Mouse (Mus musculus): Measurements from ENCODE around the gene Osbp2. TPM values are rescaled to one million over a fixed set of nuclear protein-coding genes. Genes with fewer than 3 reads are reported as not detected.

Gene Osbp2
- polyA plus RNA-seq, 1 experiment, result 1.3 TPM

DNA sequence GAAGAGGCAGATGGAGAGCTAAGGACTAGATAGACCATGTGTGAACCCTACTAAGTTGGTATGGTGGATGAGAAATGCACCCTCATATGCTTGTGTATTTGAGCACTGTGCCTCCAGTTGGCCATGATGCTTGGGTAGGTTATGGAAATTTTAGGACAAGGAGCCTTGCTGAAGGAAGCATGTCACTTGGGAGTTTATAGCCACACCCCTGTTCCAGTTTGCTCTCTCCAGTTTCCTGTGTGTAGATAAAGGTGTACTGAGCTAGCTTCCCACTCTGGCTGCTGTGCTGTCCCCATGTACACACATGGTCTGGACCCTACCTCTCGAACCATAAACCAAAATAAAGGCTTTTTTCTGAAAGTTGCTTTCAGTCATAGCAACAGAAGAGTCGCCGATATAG, 9.5 kb downstream of the Osbp2 start:
- H3ac ChIP-seq (ENCODE audit: control insufficient read depth, insufficient read length), result no peak overlapping the region
- TF ChIP-seq MYOD1 (IDR thresholded peaks at IDR 0.05; ENCODE audit: control insufficient read depth in 1 of 3, insufficient read length in 2 of 3, low read depth in 2 of 3), result no peak
- no peak for TF ChIP-seq USF1 (IDR thresholded peaks at IDR 0.05; ENCODE audit: low read depth)
- no peak for TF ChIP-seq POLR2AphosphoS2 (IDR thresholded peaks at IDR 0.05; ENCODE audit: insufficient read length, low read depth)
- no peak for TF ChIP-seq MAX (IDR thresholded peaks at IDR 0.05; ENCODE audit: low read depth)
- no peak for TF ChIP-seq E2F4 (IDR thresholded peaks at IDR 0.05; ENCODE audit: insufficient read depth)
- TF ChIP-seq REST (IDR thresholded peaks at IDR 0.05; ENCODE audit: insufficient read depth, insufficient read length), result no peak
- no peak for TF ChIP-seq SRF (IDR thresholded peaks at IDR 0.05; ENCODE audit: control insufficient read depth, insufficient read length, low read depth)
- no peak for TF ChIP-seq MYOG (IDR thresholded peaks at IDR 0.05; ENCODE audit: control insufficient read depth in 1 of 3, insufficient read depth in 1 of 3, insufficient read length in 2 of 3, low read depth in 2 of 3)
- no peak for TF ChIP-seq POLR2A (IDR thresholded peaks at IDR 0.05; ENCODE audit: insufficient read length, low read depth)
- no peak for TF ChIP-seq TCF3 (IDR thresholded peaks at IDR 0.05; ENCODE audit: insufficient read length, low read depth)
- TF ChIP-seq TCF12 (IDR thresholded peaks at IDR 0.05; ENCODE audit: insufficient read depth, poor library complexity, severe bottlenecking), result no peak
- TF ChIP-seq CEBPB (IDR thresholded peaks at IDR 0.05; ENCODE audit: insufficient read depth, poor library complexity, severe bottlenecking), result no peak
- H3K4me2 ChIP-seq (ENCODE audit: low read depth), result no peak overlapping the region
- H3K4me3 ChIP-seq, result no peak overlapping the region
- no peaks in the 10 kb centered on the region for H3K36me3 ChIP-seq (ENCODE audit: control insufficient read depth, insufficient read depth)
- no peaks in the 10 kb centered on the region for H3K27me3 ChIP-seq (ENCODE audit: control insufficient read depth, insufficient read depth, insufficient read length)
- no peaks in the 10 kb centered on the region for H3K79me2 ChIP-seq (ENCODE audit: control insufficient read depth, insufficient read depth)

- TF ChIP-seq MYOG (IDR thresholded peaks at IDR 0.05; ENCODE audit: control insufficient read depth in 1 of 3, insufficient read depth in 1 of 3, insufficient read length in 2 of 3, low read depth in 2 of 3) (peak in 2 of 3 experiments; percentile 37 to 83), E2F4 (IDR thresholded peaks at IDR 0.05; ENCODE audit: insufficient read depth) (no peak), SRF (IDR thresholded peaks at IDR 0.05; ENCODE audit: control insufficient read depth, insufficient read length, low read depth) (peak; percentile 29), MYOD1 (IDR thresholded peaks at IDR 0.05; ENCODE audit: control insufficient read depth in 1 of 3, insufficient read length in 2 of 3, low read depth in 2 of 3) (peak in 2 of 3 experiments; percentile 45 to 77), TCF12 (IDR thresholded peaks at IDR 0.05; ENCODE audit: insufficient read depth, poor library complexity, severe bottlenecking) (peak; percentile 15)
- no peaks in the 10 kb centered on the region for H3K27me3 ChIP-seq (ENCODE audit: control insufficient read depth, insufficient read depth, insufficient read length)
- H3K4me2 ChIP-seq (ENCODE audit: low read depth), result no peak overlapping the region
- no peak overlapping the region for H3ac ChIP-seq (ENCODE audit: control insufficient read depth, insufficient read length)
- H3K4me3 ChIP-seq, result no peak overlapping the region
- no peaks in the 10 kb centered on the region for H3K36me3 ChIP-seq (ENCODE audit: control insufficient read depth, insufficient read depth)
- no peaks in the 10 kb centered on the region for H3K79me2 ChIP-seq (ENCODE audit: control insufficient read depth, insufficient read depth)
These were observed 10.1 kb downstream of the Osbp2 start for GRCm38 (mm10) chr11:3853481-3854034.

DNA sequence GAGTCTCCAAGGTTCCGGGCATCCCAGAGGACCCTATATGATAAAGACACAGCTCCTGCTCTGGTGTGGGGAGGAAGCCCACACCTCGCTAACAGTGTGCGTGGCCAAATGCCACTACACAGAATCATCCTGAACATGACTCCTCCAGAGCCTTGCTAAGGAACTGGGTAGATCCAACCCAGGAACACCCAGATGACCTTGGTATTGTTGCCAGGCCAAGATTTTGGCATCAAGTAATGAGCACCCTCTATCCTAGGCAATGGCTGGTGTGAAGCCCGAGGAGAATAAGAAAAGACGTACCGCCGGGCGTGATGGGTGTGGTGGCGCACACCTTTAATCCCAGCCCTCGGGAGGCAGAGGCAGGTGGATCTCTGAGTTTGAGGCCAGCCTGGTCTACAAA, 10.7 kb downstream of the Osbp2 start:
- no peak overlapping the region for H3ac ChIP-seq (ENCODE audit: control insufficient read depth, insufficient read length)

DNA sequence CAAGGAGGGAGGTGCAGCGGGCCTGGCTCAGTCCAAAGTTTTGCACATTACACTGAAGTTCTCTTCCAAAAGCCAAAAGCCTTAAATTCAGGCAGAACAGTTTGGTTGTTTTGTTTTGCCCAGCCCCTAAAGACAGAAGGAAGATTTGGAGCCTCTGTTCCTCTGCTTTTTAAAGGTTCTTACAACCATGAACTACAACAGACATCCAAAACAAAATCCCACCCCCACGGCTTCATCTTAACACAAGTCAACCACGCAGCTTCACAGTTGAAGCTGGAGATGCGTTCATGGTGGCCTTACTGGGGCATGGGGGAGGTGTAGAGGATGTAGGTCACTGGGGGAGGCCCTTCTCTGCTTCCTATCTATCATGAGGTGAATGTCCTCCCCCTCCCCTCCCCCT, 11.8 kb downstream of the Osbp2 start:
- Histone ChIP-seq H3K36me3 (ENCODE audit: control insufficient read depth, insufficient read depth) (no peaks in the 10 kb centered on the region), H3K27me3 (ENCODE audit: control insufficient read depth, insufficient read depth, insufficient read length) (no peaks in the 10 kb centered on the region), H3ac (ENCODE audit: control insufficient read depth, insufficient read length) (no peak overlapping the region), H3K4me3 (no peak overlapping the region), H3K4me2 (ENCODE audit: low read depth) (no peak overlapping the region), H3K79me2 (ENCODE audit: control insufficient read depth, insufficient read depth) (no peaks in the 10 kb centered on the region)
- TF ChIP-seq POLR2A (IDR thresholded peaks at IDR 0.05; ENCODE audit: insufficient read length, low read depth) (no peak), TCF3 (IDR thresholded peaks at IDR 0.05; ENCODE audit: insufficient read length, low read depth) (no peak), MYOD1 (IDR thresholded peaks at IDR 0.05; ENCODE audit: control insufficient read depth in 1 of 3, insufficient read length in 2 of 3, low read depth in 2 of 3) (no peak), REST (IDR thresholded peaks at IDR 0.05; ENCODE audit: insufficient read depth, insufficient read length) (no peak), MAX (IDR thresholded peaks at IDR 0.05; ENCODE audit: low read depth) (no peak), USF1 (IDR thresholded peaks at IDR 0.05; ENCODE audit: low read depth) (no peak), SRF (IDR thresholded peaks at IDR 0.05; ENCODE audit: control insufficient read depth, insufficient read length, low read depth) (no peak), MYOG (IDR thresholded peaks at IDR 0.05; ENCODE audit: control insufficient read depth in 1 of 3, insufficient read depth in 1 of 3, insufficient read length in 2 of 3, low read depth in 2 of 3) (no peak), CEBPB (IDR thresholded peaks at IDR 0.05; ENCODE audit: insufficient read depth, poor library complexity, severe bottlenecking) (no peak), POLR2AphosphoS2 (IDR thresholded peaks at IDR 0.05; ENCODE audit: insufficient read length, low read depth) (no peak), E2F4 (IDR thresholded peaks at IDR 0.05; ENCODE audit: insufficient read depth) (no peak), TCF12 (IDR thresholded peaks at IDR 0.05; ENCODE audit: insufficient read depth, poor library complexity, severe bottlenecking) (no peak)

More for the DNA sequence above, 10.7 kb downstream of the Osbp2 start:
- no peak for TF ChIP-seq MYOD1 (IDR thresholded peaks at IDR 0.05; ENCODE audit: control insufficient read depth in 1 of 3, insufficient read length in 2 of 3, low read depth in 2 of 3)
- TF ChIP-seq POLR2AphosphoS2 (IDR thresholded peaks at IDR 0.05; ENCODE audit: insufficient read length, low read depth), result no peak
- no peak for TF ChIP-seq MAX (IDR thresholded peaks at IDR 0.05; ENCODE audit: low read depth)
- Histone ChIP-seq H3K79me2 (ENCODE audit: control insufficient read depth, insufficient read depth) (no peaks in the 10 kb centered on the region), H3K4me2 (ENCODE audit: low read depth) (no peak overlapping the region), H3K36me3 (ENCODE audit: control insufficient read depth, insufficient read depth) (no peaks in the 10 kb centered on the region), H3K27me3 (ENCODE audit: control insufficient read depth, insufficient read depth, insufficient read length) (no peaks in the 10 kb centered on the region), H3K4me3 (no peak overlapping the region)

- H3K4me3 ChIP-seq, result no peak overlapping the region
These were observed 12.9 kb downstream of the Osbp2 start for GRCm38 (mm10) chr11:3850746-3851277.

More at GRCm38 (mm10) chr11:3850746-3851277, 12.9 kb downstream of the Osbp2 start:
- TF ChIP-seq CEBPB (IDR thresholded peaks at IDR 0.05; ENCODE audit: insufficient read depth, poor library complexity, severe bottlenecking) (no peak), MYOG (IDR thresholded peaks at IDR 0.05; ENCODE audit: control insufficient read depth in 1 of 3, insufficient read depth in 1 of 3, insufficient read length in 2 of 3, low read depth in 2 of 3) (no peak), MAX (IDR thresholded peaks at IDR 0.05; ENCODE audit: low read depth) (no peak), TCF12 (IDR thresholded peaks at IDR 0.05; ENCODE audit: insufficient read depth, poor library complexity, severe bottlenecking) (no peak), POLR2AphosphoS2 (IDR thresholded peaks at IDR 0.05; ENCODE audit: insufficient read length, low read depth) (no peak), E2F4 (IDR thresholded peaks at IDR 0.05; ENCODE audit: insufficient read depth) (no peak), SRF (IDR thresholded peaks at IDR 0.05; ENCODE audit: control insufficient read depth, insufficient read length, low read depth) (no peak), TCF3 (IDR thresholded peaks at IDR 0.05; ENCODE audit: insufficient read length, low read depth) (no peak)
- Histone ChIP-seq H3K4me2 (ENCODE audit: low read depth) (no peak overlapping the region), H3ac (ENCODE audit: control insufficient read depth, insufficient read length) (no peak overlapping the region), H3K36me3 (ENCODE audit: control insufficient read depth, insufficient read depth) (no peaks in the 10 kb centered on the region), H3K79me2 (ENCODE audit: control insufficient read depth, insufficient read depth) (no peaks in the 10 kb centered on the region), H3K27me3 (ENCODE audit: control insufficient read depth, insufficient read depth, insufficient read length) (no peaks in the 10 kb centered on the region)
